Mouse (Mus musculus): ENCODE results near the gene Mthfd1.
"Not testable (repeated sequence)": the region's sequence is repeated elsewhere in the genome, so short reads cannot be mapped to it uniquely, and the experiment has no call there.

Gene Mthfd1

GRCm38 (mm10) chr12:76254725-76255498 lies at the start of gene Mthfd1:
TSS of gene Mthfd1 (plus strand) at chr12:76255298.
- peak; percentile 96 for DNase-seq (ENCODE audit: inconsistent ontology term)

GRCm38 (mm10) chr12:76209429-76209974 lies 45.6 kb upstream of the Mthfd1 start:
- no peak for DNase-seq (ENCODE audit: inconsistent ontology term)

- no peak for DNase-seq (ENCODE audit: inconsistent ontology term)
Measured at GRCm38 (mm10) chr12:76215121-76215520, 40.0 kb upstream of the Mthfd1 start.

- DNase-seq (ENCODE audit: inconsistent ontology term): no peak
Measured at GRCm38 (mm10) chr12:76216716-76217115, 38.4 kb upstream of the Mthfd1 start.

- not testable (repeated sequence) for DNase-seq (ENCODE audit: inconsistent ontology term)
Measured at GRCm38 (mm10) chr12:76222104-76222503, 33.0 kb upstream of the Mthfd1 start.

GRCm38 (mm10) chr12:76230644-76231043 lies 24.5 kb upstream of the Mthfd1 start:
- DNase-seq (ENCODE audit: inconsistent ontology term): no peak

- no peak for DNase-seq (ENCODE audit: inconsistent ontology term)
Measured at GRCm38 (mm10) chr12:76235253-76235652, 19.8 kb upstream of the Mthfd1 start.

GRCm38 (mm10) chr12:76239145-76239838 lies 15.8 kb upstream of the Mthfd1 start:
- DNase-seq (ENCODE audit: inconsistent ontology term): no peak

GRCm38 (mm10) chr12:76239839-76240571 lies 15.1 kb upstream of the Mthfd1 start:
- DNase-seq (ENCODE audit: inconsistent ontology term): no peak

GRCm38 (mm10) chr12:76240670-76241069 lies 14.4 kb upstream of the Mthfd1 start:
- no peak for DNase-seq (ENCODE audit: inconsistent ontology term)

- DNase-seq (ENCODE audit: inconsistent ontology term): no peak
Measured at GRCm38 (mm10) chr12:76241084-76241483, 14.0 kb upstream of the Mthfd1 start.

GRCm38 (mm10) chr12:76241833-76242232 lies 13.3 kb upstream of the Mthfd1 start:
- no peak for DNase-seq (ENCODE audit: inconsistent ontology term)

- DNase-seq (ENCODE audit: inconsistent ontology term): no peak
Measured at GRCm38 (mm10) chr12:76244981-76245380, 10.1 kb upstream of the Mthfd1 start.

- no peak for DNase-seq (ENCODE audit: inconsistent ontology term)
Measured at GRCm38 (mm10) chr12:76246646-76247045, 8.5 kb upstream of the Mthfd1 start, which contains the start of gene Tex21. TSS of gene Tex21 (minus strand) at chr12:76246746.

- DNase-seq (ENCODE audit: inconsistent ontology term): no peak
Measured at GRCm38 (mm10) chr12:76253090-76253489, 2.0 kb upstream of the Mthfd1 start.

- no peak for DNase-seq (ENCODE audit: inconsistent ontology term)
Measured at GRCm38 (mm10) chr12:76253591-76253990, 1.5 kb upstream of the Mthfd1 start.

- no peak for DNase-seq (ENCODE audit: inconsistent ontology term)
Measured at GRCm38 (mm10) chr12:76253991-76254390, 1.1 kb upstream of the Mthfd1 start.

- DNase-seq (ENCODE audit: inconsistent ontology term): no peak
Measured at GRCm38 (mm10) chr12:76255499-76255875, 389 bp downstream of the Mthfd1 start.

GRCm38 (mm10) chr12:76256114-76256843 lies 1.2 kb downstream of the Mthfd1 start:
- DNase-seq (ENCODE audit: inconsistent ontology term): peak; percentile 3

- no peak for DNase-seq (ENCODE audit: inconsistent ontology term)
Measured at GRCm38 (mm10) chr12:76260673-76261072, 5.6 kb downstream of the Mthfd1 start.

GRCm38 (mm10) chr12:76261556-76261955 lies 6.5 kb downstream of the Mthfd1 start:
- no peak for DNase-seq (ENCODE audit: inconsistent ontology term)
